In the genomic region with DNA sequence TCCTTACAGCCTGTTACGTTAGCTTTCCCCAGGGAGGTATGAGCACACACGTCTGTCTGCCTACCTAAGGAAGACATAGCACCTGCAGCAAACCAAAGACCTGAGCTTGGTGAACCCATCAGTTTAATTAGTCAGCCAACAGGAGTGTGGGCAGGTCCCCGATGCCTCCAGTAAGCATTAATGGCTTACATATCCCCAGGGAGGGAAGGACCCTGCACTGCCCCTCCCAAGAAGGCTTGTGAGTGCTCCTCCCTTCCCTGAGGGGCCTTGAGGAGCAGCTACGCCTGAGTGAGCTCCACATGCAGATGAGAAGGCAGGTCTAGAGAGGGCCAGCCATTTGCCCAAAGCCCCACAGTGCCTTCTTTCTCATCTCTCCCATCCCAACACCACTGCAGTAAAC, we compare ENCODE assay signal across 16 mouse cellular contexts. TPM values are rescaled to one million over a fixed set of nuclear protein-coding genes. Genes with fewer than 3 reads are reported as not detected.
DNase-seq lines count a peak whose midpoint lies in the region; ATAC-seq and TF ChIP-seq lines count a peak whose summit lies in the region.
"Had no signal": no experiment of that assay in that cellular context is flagged by ENCODE, and none has a peak within 500 bp of the region (broad histone marks: within the 10 kb centered on the region; RNA-seq: fewer than 3 reads in every experiment).

No protein-coding gene starts in this region.

- H3K4me1 ChIP-seq in megakaryocyte, embryonic 14.5 days = peaks cover 59% of the 10 kb centered on the region
- peaks cover 62% of the 10 kb centered on the region for H3K4me1 ChIP-seq in kidney, embryonic 15.5 days
- peaks cover 11% of the 10 kb centered on the region for H3K4me1 ChIP-seq in heart, adult 2 months (ENCODE audit: control insufficient read depth, insufficient read depth, low read length)

- H3K27ac ChIP-seq in kidney, embryonic 15.5 days = peak overlapping the region; percentile 75
- H3K27ac ChIP-seq in heart, adult 2 months = no peak overlapping the region
- H3K27ac ChIP-seq: hindbrain, embryonic 15.5 days; limb, embryonic 15.5 days had no signal

- H3K79me2 ChIP-seq in heart, adult 2 months (replicated peaks; ENCODE audit: control insufficient read depth, insufficient read depth, low read length) = no peaks in the 10 kb centered on the region

- DNase-seq in ZHBTc4 (ENCODE audit: low read depth, low spot score) = peak; percentile 92
- peak; percentile 49 for DNase-seq in splenic B cell, adult 2 months (ENCODE audit: low read depth, low spot score)
- DNase-seq in right cerebral cortex, adult 2 months (ENCODE audit: low spot score in 2 of 2) = no peak
- no peak for DNase-seq in heart, adult 2 months
- no peak for DNase-seq in gastrocnemius, postnatal 36 days
- DNase-seq: adrenal gland, postnatal 14 days; cerebellum, adult 11-12 months; cerebellum, postnatal 36 days; forebrain, postnatal 0 days; lung, postnatal 10 days; thymus, adult 18-20 months had no signal

- H3K9me3 ChIP-seq in megakaryocyte, embryonic 14.5 days = no peaks in the 10 kb centered on the region
- H3K9me3 ChIP-seq in kidney, embryonic 15.5 days (replicated peaks) = no peaks in the 10 kb centered on the region
- H3K9me3 ChIP-seq: hindbrain, embryonic 15.5 days; limb, embryonic 15.5 days had no signal

- no peak for TF ChIP-seq CTCF in heart, adult 2 months (IDR thresholded peaks at IDR 0.05)

- intact Hi-C loops in heart, adult 2 months (cut with DNase I) = no loop called here
- intact Hi-C loops in gastrocnemius, postnatal 36 days (cut with DNase I) = no loop called here

- no peak overlapping the region for H3K4me2 ChIP-seq in kidney, embryonic 15.5 days
- H3K4me2 ChIP-seq: hindbrain, embryonic 15.5 days; limb, embryonic 15.5 days had no signal

- no peaks in the 10 kb centered on the region for H3K27me3 ChIP-seq in megakaryocyte, embryonic 14.5 days (replicated peaks)
- H3K27me3 ChIP-seq in kidney, embryonic 15.5 days = no peaks in the 10 kb centered on the region
- no peaks in the 10 kb centered on the region for H3K27me3 ChIP-seq in splenic B cell, adult 2 months (ENCODE audit: control insufficient read depth, insufficient read depth, low read length, poor library complexity, severe bottlenecking)
- H3K27me3 ChIP-seq in heart, adult 2 months (ENCODE audit: control insufficient read depth, insufficient read depth, low read length) = no peaks in the 10 kb centered on the region
- H3K27me3 ChIP-seq: hindbrain, embryonic 15.5 days; limb, embryonic 15.5 days had no signal

- WGBS in kidney, embryonic 15.5 days = 36% methylated on average over 4 of the region's 4 CpGs
- 70% methylated on average over 4 of the region's 4 CpGs for whole genome bisulfite sequencing in heart, adult 2 months

- H3K36me3 ChIP-seq in megakaryocyte, embryonic 14.5 days (replicated peaks; ENCODE audit: low read length) = peaks cover 7% of the 10 kb centered on the region
- H3K36me3 ChIP-seq in kidney, embryonic 15.5 days = no peaks in the 10 kb centered on the region
- H3K36me3 ChIP-seq in splenic B cell, adult 2 months (ENCODE audit: control insufficient read depth, insufficient read depth, low read length, poor library complexity, severe bottlenecking) = no peaks in the 10 kb centered on the region
- H3K36me3 ChIP-seq in heart, adult 2 months (ENCODE audit: control insufficient read depth, insufficient read depth, low read length) = no peaks in the 10 kb centered on the region; the same call in 1 of the 2 replicates
- H3K36me3 ChIP-seq: limb, embryonic 15.5 days had no signal

- peak overlapping the region; percentile 34 for H3K4me3 ChIP-seq in megakaryocyte, embryonic 14.5 days (replicated peaks)
- H3K4me3 ChIP-seq in kidney, embryonic 15.5 days (replicated peaks) = no peak overlapping the region
- H3K4me3 ChIP-seq in heart, adult 2 months = no peak overlapping the region
- H3K4me3 ChIP-seq: hindbrain, embryonic 15.5 days; limb, embryonic 15.5 days had no signal

- H3K9ac ChIP-seq in kidney, embryonic 15.5 days = no peak overlapping the region
- no peak overlapping the region for H3K9ac ChIP-seq in heart, adult 2 months (ENCODE audit: low read depth, low read length)
- H3K9ac ChIP-seq: forebrain, postnatal 0 days; hindbrain, embryonic 15.5 days; limb, embryonic 15.5 days had no signal

- TF ChIP-seq EP300 in heart, adult 2 months (IDR thresholded peaks at IDR 0.05; ENCODE audit: insufficient read depth, low read depth, low read length) = no peak

- no peak for TF ChIP-seq POLR2A in heart, adult 2 months (IDR thresholded peaks at IDR 0.05; ENCODE audit: insufficient read depth, low read depth, low read length)

- no peak for ATAC-seq in megakaryocyte, adult 5-6 weeks (ENCODE audit: poor library complexity, severe bottlenecking)
- ATAC-seq in kidney, embryonic 15.5 days (replicated peaks; ENCODE audit: low FRiP score) = peak; percentile 72

RNA-seq across cellular contexts. Expression of gene Zdhhc18, which starts 6.3 kb away (rescaled TPM):
- 53.7 and 98.5 TPM in 2 replicates for polyA plus RNA-seq in megakaryocyte, embryonic 14.5 days (2012; ENCODE audit: insufficient read depth, low replicate concordance)
- total RNA-seq in megakaryocyte, adult 5-6 weeks (2015) = 15.0 and 29.5 TPM in 2 replicates
- 9.3 and 12.2 TPM in 2 replicates for total RNA-seq in megakaryocyte, adult 5-6 weeks (2017)
- polyA plus RNA-seq in kidney, embryonic 15.5 days (2015; fragmentation: Nextera tagmentation; extraction: Ambion mirVana) = 2.5 and 3.8 TPM in 2 replicates
- 10 to 100 TPM; 21.3 to 27.7 TPM for total RNA-seq in heart, adult 2 months (2021)
- polyA plus RNA-seq in heart, adult 2 months (2012; rRNA removed) = 37.3 and 40.1 TPM in 2 replicates
- 10 to 100 TPM; 24.5 to 35.2 TPM for total RNA-seq in gastrocnemius, postnatal 36 days (2021)

RNA-seq across cellular contexts. Expression of gene Pigv, which starts 16.2 kb away (rescaled TPM):
- polyA plus RNA-seq in megakaryocyte, embryonic 14.5 days (2012; ENCODE audit: insufficient read depth, low replicate concordance) = 9.8 and 12.4 TPM in 2 replicates
- 7.5 and 7.8 TPM in 2 replicates for total RNA-seq in megakaryocyte, adult 5-6 weeks (2015)
- 7.2 and 7.9 TPM in 2 replicates for total RNA-seq in megakaryocyte, adult 5-6 weeks (2017)
- 19.9 and 20.2 TPM in 2 replicates for polyA plus RNA-seq in kidney, embryonic 15.5 days (2015; fragmentation: Nextera tagmentation; extraction: Ambion mirVana)
- 10 to 100 TPM; 11.7 to 12.1 TPM for total RNA-seq in heart, adult 2 months (2021)
- 9.5 and 11.7 TPM in 2 replicates for polyA plus RNA-seq in heart, adult 2 months (2012; rRNA removed)
- 10 to 100 TPM in 1 of 2 experiments, 1 to 10 TPM in 1; 8.4 to 10.4 TPM for total RNA-seq in gastrocnemius, postnatal 36 days (2021)

RNA-seq across cellular contexts. Expression of gene Sfn, which starts 54.3 kb away (rescaled TPM):
- 9.2 and 15.3 TPM in 2 replicates for polyA plus RNA-seq in megakaryocyte, embryonic 14.5 days (2012; ENCODE audit: insufficient read depth, low replicate concordance)
- total RNA-seq in megakaryocyte, adult 5-6 weeks (2015) = 2.5 and 4.1 TPM in 2 replicates
- total RNA-seq in megakaryocyte, adult 5-6 weeks (2017) = 1.2 and 4.0 TPM in 2 replicates
- polyA plus RNA-seq in kidney, embryonic 15.5 days (2015; fragmentation: Nextera tagmentation; extraction: Ambion mirVana) = 9.8 and 13.3 TPM in 2 replicates
- 1 to 10 TPM; 1.2 TPM for total RNA-seq in heart, adult 2 months (2021)
- polyA plus RNA-seq in heart, adult 2 months (2012; rRNA removed) = 1.4 and 2.0 TPM in 2 replicates
- 1 to 10 TPM in 1 of 2 experiments, under 1 TPM in 1; 0.94 to 1.2 TPM for total RNA-seq in gastrocnemius, postnatal 36 days (2021)

Comparison
In these comparisons a context has a peak if more than half of its experiments do, and no peak if none do; other contexts are left out.
1. DNase-seq: peak in ZHBTc4 (single experiment) and splenic B cell, adult 2 months (single experiment); none in right cerebral cortex, adult 2 months (0 of 2), heart, adult 2 months (0 of 2) and gastrocnemius, postnatal 36 days (0 of 2).